Mouse (Mus musculus) monocyte, adult 2 months (primary cell): ENCODE results near the gene Ppa1.

Source experiments
- DNase-seq, 2 experiments: peaks; one replicate each; pipeline ENCODE4 v3.0.0; 2022; ENCODE audit warnings: low spot score in 2 of 2, low read depth in 1 of 2

Gene Ppa1

DNA sequence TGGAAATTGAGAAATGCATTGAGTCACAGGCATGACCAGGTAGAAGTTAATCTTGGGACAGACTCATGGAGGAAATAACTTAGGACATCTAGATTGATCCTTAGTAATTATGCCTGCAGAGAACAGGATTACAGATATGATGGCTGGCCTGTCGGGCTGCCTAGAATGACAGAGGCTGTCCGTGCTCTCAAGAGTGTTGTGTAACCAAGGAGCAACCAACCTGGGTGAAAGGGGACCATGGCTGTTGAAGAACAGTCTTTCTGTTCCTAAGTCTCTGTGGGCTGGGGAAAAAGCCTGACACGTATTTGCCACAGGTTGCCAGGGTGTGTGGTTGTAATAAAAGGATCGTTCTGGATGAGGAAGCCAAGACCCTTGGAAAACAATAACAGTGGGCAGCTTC is 8.0 kb upstream of the Ppa1 start:
- no peak for DNase-seq

DNA sequence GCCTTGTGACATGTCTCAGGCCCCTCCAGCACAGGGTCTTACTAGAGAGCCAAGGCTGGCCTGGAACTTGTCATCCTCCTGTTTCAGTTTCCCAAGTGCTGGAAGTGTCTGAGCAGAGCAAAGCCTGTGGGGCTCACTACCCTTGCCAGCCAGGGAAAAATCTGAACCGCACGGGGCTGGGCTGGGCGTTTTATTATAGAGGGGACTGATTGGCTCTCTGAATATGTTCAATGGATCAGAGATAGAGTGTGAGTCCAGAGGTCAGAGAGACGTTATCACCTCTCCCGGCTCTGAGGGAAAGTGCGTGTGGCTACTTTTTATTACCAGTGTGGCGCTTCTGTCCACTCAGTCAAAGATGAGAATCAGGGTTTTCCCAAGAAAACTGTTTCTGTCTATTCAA is 1.8 kb upstream of the Ppa1 start:
- no peak for DNase-seq

DNA sequence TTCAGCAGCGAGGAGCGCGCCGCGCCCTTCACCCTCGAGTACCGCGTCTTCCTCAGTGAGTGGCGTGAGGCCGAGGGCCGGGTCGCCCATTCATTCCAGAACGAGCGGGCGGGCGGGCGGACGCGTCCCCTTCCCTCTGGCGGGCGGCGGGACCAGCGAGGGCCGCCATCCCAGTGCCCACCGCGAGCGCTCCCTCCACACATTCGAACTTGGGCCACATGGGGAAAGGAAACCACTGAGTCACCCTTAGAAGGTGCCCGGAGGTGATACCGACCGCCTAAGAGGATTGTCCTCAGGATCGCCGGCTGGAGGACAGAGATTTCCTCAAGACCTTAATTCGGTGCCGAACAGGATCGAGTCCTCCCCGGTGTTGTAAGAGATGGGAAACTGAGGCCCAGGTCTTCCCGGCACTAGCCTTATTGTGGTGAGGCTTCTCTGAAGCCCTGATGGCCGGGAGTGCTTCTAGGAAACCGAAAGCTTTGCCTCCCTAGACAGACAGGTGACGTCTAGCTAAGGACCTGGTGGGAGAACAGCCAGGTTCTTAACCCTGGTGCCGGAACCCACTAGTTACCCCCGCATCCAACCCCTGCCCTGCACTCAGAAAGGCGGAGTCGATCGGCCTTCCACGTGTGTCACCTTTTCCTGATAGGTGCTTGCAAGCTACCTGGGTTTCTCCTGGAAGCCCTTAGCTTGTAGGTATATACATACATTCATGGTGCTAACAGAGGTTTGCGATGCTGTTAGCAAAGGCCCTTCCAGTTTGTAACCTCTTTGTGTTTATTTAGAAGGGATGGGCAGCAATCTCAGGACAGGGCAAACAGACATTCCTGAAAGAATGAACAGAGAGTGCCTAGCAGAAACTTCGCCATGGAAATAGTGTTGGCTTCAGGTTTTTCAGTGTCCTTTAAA is 639 bp downstream of the Ppa1 start:
- DNase-seq: no peak

DNA sequence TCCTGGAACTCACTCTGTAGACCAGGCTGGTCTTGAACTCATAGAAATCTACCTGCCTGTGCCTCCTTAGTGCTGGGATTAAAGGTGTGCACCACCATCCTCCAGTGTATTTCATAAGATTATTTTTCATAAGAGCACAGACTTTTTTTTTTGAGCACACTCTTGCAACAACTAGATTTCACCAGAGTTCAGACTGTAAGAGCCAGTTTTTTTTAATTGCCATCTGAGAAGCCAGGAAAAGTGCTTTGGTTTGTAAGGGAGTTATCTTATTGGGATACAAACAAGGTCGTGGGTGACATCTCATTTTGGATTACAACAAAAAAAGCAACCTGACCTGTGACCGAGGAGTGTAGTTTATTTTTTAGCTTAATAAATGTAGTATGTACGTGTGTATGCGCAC is 5.8 kb downstream of the Ppa1 start:
- no peak for DNase-seq

DNA sequence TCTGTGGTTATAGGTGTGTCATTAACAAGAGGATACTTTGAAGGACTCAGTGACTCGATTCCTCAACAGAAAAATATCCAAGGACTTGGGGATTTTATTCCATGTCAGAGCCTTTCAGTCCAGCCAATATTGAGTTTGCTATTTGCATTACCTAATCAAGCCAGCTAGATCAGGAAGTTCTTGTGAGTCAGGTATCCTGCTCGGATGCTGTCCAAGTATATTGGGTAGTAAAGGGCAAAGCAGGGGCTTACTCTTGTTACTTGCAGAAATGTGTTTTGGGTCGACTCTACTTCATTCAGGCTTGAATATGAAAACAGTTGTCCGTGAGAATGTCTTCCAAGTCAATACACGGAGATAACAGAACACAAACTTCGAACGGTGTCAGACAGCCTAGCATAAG is 6.3 kb downstream of the Ppa1 start:
- no peak for DNase-seq

DNA sequence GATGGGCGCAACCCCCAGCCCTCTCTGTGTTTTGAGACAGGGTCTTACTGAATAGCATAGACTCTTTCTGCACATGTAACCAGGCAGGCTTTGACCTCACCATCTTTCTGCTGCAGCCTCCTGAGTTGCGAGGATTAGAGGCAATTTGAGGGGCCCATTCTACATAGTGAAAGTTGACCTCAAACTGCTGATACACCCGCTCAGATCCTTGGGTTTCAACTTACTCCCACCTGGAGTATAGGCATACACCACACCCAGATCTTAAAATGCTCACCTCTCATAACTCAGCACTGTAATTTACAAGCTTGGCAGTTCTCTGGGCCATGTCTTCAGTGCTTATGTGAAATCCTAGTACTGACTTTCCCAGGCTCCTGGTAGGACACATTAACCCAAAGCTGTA is 6.8 kb downstream of the Ppa1 start:
- no peak for DNase-seq

DNA sequence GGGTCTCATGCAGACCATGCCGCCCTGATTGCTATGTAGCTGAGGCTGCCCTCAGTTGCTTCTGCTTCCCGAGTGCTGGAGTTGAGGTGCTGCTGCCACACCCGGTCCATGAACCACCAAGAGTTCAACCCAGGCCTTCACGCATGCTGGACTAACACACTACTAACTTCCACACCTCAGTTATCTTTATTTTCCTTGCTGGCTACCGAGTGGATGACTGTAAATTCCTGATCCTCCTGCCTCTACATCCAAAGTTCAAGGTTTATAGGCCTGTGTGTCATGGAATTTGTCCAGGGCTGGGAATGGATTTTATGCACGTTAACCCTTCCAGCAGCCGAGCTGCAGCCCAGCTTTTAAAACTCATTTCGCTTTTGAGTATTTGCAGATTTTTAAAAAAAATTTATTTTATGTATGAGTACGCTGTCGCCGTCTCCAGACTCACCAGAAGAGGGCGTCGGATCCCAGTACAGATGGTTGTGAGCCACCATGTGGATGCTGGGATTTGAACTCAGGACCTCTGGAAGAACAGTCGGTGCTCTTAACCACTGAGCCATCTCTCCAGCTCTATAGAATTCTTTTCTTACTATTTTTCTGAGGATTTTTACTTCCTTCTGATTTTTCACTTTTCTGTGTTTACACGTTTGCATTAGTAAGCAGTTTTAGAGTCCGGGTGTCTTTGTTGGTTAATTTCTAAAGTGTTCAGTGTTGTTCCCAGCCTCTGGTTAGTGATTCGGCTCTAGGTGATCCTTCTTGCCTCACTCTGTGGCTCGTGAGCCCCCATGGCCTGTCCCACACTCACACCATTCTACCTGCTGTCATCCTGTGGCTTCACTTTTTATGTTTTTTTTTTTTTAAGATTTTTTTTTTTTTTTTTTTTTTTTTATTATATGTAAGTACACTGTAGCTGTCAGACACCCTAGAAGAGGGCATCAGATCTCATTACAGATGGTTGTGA is 8.9 kb downstream of the Ppa1 start:
- no peak for DNase-seq

DNA sequence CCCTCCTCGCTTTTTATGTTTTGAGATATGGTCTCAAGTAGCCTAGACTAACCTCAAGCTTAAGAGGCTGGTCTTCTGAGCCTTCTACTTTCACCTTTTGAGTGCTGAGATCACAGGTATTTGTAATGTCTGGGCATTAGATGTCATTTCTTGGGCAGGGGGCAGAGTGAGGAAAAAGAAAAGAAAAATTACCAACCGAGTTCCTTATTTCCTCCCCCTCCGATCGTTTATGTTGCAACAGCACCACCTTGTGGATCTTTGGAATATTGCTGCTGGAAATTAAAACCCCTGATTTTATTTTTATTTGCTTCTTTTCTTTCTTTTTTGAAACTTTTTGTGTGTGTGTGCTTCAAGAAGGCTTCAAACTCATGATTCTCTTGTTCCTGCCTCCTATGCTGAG is 9.6 kb downstream of the Ppa1 start:
- no peak for DNase-seq

DNA sequence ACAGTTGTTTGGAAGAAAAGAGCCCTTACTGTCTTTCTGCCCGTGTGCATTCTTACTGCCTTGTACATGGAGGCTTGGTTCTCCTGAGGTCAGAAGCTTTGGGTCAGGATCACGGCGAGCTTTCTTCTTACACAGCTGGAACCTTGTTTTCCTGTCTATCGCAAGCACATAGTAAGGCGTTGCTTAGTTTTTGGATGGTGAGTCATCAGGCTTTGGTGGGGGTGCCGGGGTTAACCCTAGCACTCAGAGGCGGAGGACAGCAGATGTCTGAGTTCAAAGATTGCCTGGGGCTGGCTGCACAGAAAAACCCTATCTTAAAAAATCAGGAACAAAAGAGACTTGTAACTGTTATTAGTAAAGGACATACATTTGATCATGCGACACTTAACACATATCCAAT is 13.5 kb downstream of the Ppa1 start:
- DNase-seq: no peak

DNA sequence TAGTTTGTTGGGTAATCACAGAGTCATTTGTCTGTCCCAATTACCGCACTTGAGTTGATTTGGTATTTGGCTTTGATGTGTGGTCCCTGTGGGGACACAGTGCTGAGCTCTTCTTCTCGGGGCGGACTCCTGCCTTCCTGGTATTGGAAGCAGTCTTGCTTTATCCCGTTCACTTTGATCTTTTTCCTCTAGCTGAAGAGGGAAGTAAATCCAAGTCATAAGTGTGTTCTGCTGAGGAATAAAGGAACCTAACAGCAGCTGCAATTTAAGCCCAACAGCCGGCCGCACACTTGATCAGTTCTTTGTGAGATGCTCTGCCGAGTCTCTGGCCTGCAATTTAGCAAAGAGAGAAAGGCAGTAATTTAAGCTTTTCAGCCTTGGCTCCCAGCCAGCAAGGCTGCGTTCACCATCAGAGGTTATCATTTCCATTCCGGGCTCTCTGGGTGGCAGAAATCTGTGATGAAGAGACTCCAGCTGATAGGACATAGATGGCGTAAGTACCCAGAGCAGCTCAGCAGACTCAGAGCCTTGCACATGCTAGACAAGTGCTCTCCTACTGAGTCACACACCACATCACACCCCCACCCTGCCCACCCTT is 14.1 kb downstream of the Ppa1 start:
- no peak for DNase-seq

DNA sequence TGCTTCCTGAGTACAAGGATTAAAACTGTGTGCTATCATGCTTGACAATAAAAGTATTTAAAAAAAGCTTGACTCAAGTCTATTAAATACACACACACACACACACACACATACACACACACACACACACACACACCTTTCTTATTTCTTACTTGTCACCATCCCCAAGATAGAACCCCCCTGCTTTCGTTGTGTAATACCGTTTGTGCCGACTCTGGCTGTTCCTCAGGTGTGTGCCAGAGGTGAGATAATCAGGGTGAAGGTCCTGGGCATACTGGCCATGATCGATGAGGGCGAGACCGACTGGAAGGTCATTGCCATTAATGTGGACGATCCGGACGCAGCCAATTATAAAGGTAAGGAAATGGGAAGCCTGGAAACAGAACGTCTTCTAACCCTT is 16.8 kb downstream of the Ppa1 start:
- no peak for DNase-seq

DNA sequence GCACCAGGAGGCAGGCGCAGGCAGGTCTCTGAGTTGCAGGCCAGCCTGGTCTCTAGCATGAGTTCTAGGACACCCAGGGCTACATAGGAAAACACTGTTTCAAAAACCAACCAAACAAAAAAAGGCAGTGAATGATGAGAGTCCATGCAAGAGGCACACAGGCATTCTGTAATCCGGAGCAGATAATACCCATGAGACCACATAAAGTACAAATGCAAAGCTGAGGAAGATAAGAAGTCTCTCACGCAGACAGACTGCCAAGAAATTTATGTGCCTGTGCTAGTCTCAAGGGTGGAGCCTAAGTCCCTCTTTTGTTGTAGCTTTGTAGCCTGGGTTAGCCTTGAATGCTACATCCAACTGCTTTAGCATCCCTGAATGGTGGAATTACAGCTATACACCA is 17.3 kb downstream of the Ppa1 start:
- no peak for DNase-seq

DNA sequence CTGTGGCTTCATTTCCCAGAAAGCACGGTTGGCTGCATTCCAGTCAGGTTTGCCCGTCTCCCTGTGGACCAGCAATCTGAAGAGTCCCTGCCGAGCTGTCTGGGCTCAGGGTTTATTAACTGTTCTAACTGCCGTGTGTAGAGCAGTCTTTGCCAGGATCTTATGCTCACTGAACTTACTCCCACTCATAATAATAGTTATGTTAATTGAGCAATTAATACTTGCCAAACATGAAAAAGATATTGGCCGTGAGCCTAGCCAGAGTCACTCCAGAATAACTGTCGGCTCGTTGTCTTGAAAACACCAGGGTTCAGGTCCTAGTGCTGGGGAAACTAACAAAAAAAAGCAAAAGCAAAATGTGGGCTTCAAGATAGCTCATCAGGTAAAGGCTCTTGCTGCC is 20.9 kb downstream of the Ppa1 start:
- no peak for DNase-seq

DNA sequence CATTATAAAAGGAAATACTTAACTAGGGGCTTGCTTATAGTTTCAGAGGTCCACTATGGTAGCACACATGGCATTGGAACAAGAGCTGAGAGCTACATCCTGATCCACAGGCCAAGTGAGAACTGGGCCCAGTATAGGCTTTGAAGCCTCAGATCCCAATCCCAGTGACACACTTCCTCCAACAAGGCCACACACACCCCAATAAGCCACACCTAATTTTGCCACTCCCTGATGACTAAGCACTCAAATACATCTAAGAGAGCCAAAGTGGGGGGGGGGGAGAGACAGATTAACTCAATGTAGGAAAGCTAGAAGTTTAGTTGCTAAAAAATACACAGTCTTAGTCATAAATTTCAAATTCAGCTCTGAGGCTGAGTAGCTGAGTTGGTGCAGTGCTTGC is 21.5 kb downstream of the Ppa1 start:
- DNase-seq: no peak

DNA sequence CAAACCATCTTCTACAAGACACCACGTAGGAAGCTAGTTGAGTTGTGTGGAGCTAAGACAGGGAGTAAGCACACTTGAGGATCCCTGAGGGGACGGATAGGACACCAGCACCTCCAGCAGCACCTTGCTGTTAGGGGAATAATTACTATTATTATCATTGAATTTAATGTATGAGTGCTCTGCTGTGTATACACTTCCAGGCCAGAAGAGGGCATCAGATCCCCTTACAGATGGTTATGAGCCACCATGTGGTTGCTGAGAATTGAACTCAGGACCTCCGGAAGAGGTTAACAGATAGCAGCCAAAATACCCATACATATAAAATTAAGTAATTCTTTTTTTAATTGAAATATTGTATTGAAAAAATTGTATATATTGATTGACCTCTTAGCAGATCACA is 22.4 kb downstream of the Ppa1 start:
- no peak for DNase-seq

DNA sequence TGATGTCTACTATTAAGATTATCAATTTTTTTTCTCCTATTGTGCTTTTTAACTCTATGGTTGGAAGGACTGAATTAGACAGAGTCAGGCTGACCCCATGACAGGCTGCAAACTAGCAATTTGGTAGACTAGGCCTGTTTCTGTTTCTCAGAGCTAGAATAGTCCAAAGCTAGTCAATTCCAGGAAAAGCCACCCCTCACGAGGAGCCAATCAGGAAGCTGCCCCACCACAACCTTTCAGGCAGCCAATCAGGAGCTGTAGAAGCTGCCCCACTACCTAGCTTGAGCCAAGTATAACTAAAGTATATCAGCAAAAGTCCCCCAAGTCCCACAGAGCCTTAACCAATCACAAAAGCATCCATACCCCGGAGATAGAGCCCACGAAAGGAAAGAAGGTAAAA is 27.6 kb downstream of the Ppa1 start:
- no peak for DNase-seq

DNA sequence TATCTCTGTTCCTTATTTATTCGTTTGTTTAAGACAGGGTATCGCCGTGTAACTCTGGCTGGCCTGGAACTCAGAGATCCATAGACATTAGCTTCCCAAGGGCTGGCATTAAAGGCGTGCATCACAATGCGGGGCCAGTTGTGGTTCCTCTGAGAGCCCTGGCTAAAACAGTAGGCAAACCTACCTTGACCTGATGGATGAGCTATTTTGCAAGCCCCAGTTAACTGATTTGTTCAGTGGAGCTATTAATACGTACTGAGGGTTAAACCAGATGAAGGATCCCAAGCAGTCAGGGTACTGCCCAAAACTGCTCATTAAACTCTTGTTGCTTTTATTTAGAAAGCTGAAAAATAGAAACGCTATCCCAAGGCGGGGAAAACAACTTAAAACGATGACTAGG is 31.2 kb downstream of the Ppa1 start:
- DNase-seq: no peak

DNA sequence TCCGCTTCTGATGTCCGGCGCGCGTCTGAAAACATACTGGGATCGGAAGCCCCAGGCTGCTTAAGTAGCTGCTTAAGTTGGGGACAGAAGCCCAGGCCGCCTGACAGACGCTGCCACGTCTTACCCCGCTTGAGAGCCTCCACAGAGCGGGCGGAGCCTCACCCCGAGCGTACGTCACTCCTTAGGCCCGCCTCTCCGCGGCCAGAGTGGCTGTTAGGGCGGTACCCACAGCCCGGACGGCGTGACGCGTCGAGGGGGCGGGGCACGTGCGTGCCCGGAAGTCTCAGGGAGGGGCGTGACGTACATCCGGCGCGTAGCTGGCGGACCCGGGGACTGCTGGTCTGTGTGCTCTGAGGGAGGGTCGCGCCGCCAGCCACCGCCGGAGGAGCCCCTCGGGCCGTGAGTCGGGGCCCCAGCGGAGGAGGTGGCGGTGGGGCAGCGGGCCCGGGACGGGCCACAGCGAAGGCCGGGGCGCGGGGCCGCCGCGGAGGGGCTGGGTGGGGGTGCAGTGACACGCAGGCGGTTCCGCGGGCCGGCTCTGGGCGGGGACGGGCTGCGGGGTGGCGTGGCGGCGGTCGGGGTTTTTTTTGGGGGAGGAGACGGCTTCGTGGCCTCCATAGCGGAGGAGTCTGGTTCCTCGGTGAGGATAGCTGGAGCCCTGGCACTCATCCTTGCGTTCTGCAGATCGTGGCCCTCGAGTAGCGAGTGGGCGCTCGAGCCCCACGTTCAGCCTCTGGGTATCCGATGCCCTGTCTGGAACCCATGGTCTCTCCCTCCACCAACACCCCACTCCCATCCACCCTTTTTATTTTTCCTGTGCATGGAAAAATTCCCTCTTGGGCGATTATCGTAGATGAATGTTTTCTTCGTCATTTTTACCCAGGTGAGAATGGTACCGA is 31.9 kb downstream of the Ppa1 start, which contains the start of gene Sar1a:
TSS of gene Sar1a (plus strand) at position 285 of the 899 bp plus-strand sequence.
- DNase-seq: peak; percentile 94 to 99

DNA sequence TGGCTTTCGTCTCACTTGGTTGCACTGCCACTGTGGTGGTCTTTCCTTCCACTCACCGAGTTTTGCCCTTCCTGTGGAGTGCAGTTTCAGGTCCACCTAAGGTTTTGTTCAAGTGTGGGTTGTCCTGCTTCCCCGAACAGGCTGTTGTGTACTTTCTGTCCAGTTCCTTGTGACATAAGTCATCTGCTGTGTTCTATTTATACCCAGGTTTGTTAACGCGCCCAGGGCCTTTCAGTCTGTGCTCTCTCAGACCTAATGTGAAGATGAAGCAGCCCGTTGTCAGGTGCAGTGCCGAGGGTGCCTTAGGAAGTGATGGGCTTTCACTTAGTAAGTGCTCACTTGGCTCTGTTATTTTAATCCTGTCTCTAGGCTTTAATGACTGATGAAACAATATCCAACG is 41.1 kb downstream of the Ppa1 start:
- no peak for DNase-seq

DNA sequence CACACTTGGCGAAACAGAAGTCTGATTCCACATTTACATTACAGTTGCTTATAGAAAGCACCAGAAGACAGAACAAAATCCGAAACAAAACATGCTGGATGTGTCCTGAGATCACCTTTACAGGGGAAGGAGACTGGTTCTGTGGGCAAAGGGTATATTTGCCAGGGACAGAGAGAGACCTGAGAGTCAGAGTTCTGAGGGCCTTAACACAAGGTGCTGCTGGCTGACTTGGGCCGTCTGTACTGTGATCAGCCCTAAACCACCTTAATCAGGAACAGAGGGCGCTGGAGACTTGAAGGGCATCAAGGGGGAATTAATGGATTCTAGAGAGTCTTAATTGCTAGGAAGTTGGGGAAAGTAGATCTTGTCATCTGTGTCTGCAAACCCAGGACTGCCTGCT is 45.2 kb downstream of the Ppa1 start:
- DNase-seq: no peak
